25 mouse cellular contexts compared by ENCODE assay signal in genomic region chr7:139896796-139897195, GRCm38 (mm10). TPM values are rescaled to one million over a fixed set of nuclear protein-coding genes. Genes with fewer than 3 reads are reported as not detected.
A peak's percentile ranks its signal among the peaks of the same experiment; 100 is the strongest.
DNase-seq lines count a peak whose midpoint lies in the region; ATAC-seq and TF ChIP-seq lines count a peak whose summit lies in the region.
"Had no signal": no experiment of that assay in that cellular context is flagged by ENCODE, and none has a peak within 500 bp of the region (broad histone marks: within the 10 kb centered on the region; RNA-seq: fewer than 3 reads in every experiment).

No protein-coding gene starts in this region.

- H3K4me2 ChIP-seq in hindbrain, embryonic 15.5 days = peak overlapping the region; percentile 74; the same call in 1 of the 2 replicates
- H3K4me2 ChIP-seq in hindbrain, postnatal 0 days (ENCODE audit: low read depth, low read length) = no peak overlapping the region
- H3K4me2 ChIP-seq: forebrain, embryonic 13.5 days; heart, embryonic 12.5 days had no signal

- H3K36me3 ChIP-seq in hindbrain, embryonic 15.5 days = no peaks in the 10 kb centered on the region
- no peaks in the 10 kb centered on the region for H3K36me3 ChIP-seq in hindbrain, postnatal 0 days (ENCODE audit: insufficient read depth, low read length)
- H3K36me3 ChIP-seq: embryonic facial prominence, embryonic 10.5 days; heart, embryonic 12.5 days had no signal

- no peak for TF ChIP-seq POLR2A in cerebellum, adult 2 months (IDR thresholded peaks at IDR 0.05; ENCODE audit: borderline replicate concordance, insufficient read depth, low read length)

- DNase-seq in cerebellum, adult 2 months = peak; percentile 60 to 69
- no peak for DNase-seq in cerebellum, adult 11 months
- no peak for DNase-seq in hindbrain, postnatal 0 days (ENCODE audit: low spot score)
- peak; percentile 1 for DNase-seq in right cerebral cortex, postnatal 14 days
- DNase-seq in right cerebral cortex, postnatal 25 days = no peak
- DNase-seq: adrenal gland, postnatal 14 days; forebrain, postnatal 0 days; gastrocnemius, postnatal 14 days; heart, postnatal 36 days; kidney, adult 11 months had no signal

- no peak overlapping the region for H3K9ac ChIP-seq in hindbrain, embryonic 15.5 days
- no peak overlapping the region for H3K9ac ChIP-seq in hindbrain, postnatal 0 days (replicated peaks; ENCODE audit: low read length)
- H3K9ac ChIP-seq: forebrain, embryonic 13.5 days; forebrain, postnatal 0 days; heart, embryonic 12.5 days had no signal

- H3K4me3 ChIP-seq in cerebellum, adult 2 months (replicated peaks; ENCODE audit: insufficient read depth, low read depth, low read length) = peak overlapping the region; percentile 99
- H3K4me3 ChIP-seq in hindbrain, embryonic 15.5 days = no peak overlapping the region
- H3K4me3 ChIP-seq in hindbrain, postnatal 0 days (ENCODE audit: low read length) = no peak overlapping the region
- H3K4me3 ChIP-seq: embryonic facial prominence, embryonic 10.5 days; forebrain, embryonic 13.5 days; heart, embryonic 12.5 days had no signal

- H3K4me1 ChIP-seq in cerebellum, adult 2 months (ENCODE audit: control insufficient read depth, insufficient read depth, low read length) = peaks cover 55% of the 10 kb centered on the region
- H3K4me1 ChIP-seq in hindbrain, embryonic 15.5 days (replicated peaks) = peaks cover 23% of the 10 kb centered on the region
- H3K4me1 ChIP-seq in hindbrain, postnatal 0 days (ENCODE audit: insufficient read depth, low read length) = peaks cover 17% of the 10 kb centered on the region; the same call in 1 of the 2 replicates

- TF ChIP-seq CTCF in cerebellum, adult 2 months (IDR thresholded peaks at IDR 0.05; ENCODE audit: borderline replicate concordance, insufficient read depth, low read depth, low read length) = no peak
- TF ChIP-seq CTCF in hindbrain, postnatal 0 days (IDR thresholded peaks at IDR 0.05; ENCODE audit: low read depth) = no peak

- ATAC-seq in hindbrain, embryonic 15.5 days (ENCODE audit: low FRiP score, low read depth) = no peak
- ATAC-seq in hindbrain, postnatal 0 days = no peak
- ATAC-seq: activated CD4-positive, CD25-positive, alpha-beta regulatory T cell, adult 4 months; forebrain, embryonic 13.5 days; forebrain, postnatal 0 days; hindbrain, embryonic 16.5 days; Patski had no signal

- 27% methylated on average over 7 of the region's 7 CpGs for WGBS in cerebellum, adult 2 months
- 85% methylated on average over 7 of the region's 7 CpGs for WGBS in hindbrain, embryonic 15.5 days
- 76% methylated on average over 7 of the region's 7 CpGs for WGBS in hindbrain, postnatal 0 days

- peak overlapping the region; percentile 98; the same call in 1 of the 2 replicates for H3K27ac ChIP-seq in cerebellum, adult 2 months (ENCODE audit: insufficient read depth, low read length)
- no peak overlapping the region for H3K27ac ChIP-seq in hindbrain, embryonic 15.5 days (replicated peaks)
- H3K27ac ChIP-seq in hindbrain, postnatal 0 days = no peak overlapping the region
- H3K27ac ChIP-seq: embryonic facial prominence, embryonic 10.5 days; forebrain, embryonic 13.5 days had no signal

- H3K27me3 ChIP-seq in cerebellum, adult 2 months (ENCODE audit: control insufficient read depth, insufficient read depth, low read length) = no peaks in the 10 kb centered on the region
- H3K27me3 ChIP-seq in hindbrain, embryonic 15.5 days = peaks cover 9% of the 10 kb centered on the region; the same call in 1 of the 2 replicates
- peaks cover 7% of the 10 kb centered on the region for H3K27me3 ChIP-seq in hindbrain, postnatal 0 days (ENCODE audit: insufficient read depth, low read length)

- H3K9me3 ChIP-seq in hindbrain, embryonic 15.5 days = no peaks in the 10 kb centered on the region
- no peaks in the 10 kb centered on the region for H3K9me3 ChIP-seq in hindbrain, postnatal 0 days (ENCODE audit: low read length)
- H3K9me3 ChIP-seq: embryonic facial prominence, embryonic 10.5 days; forebrain, embryonic 13.5 days; heart, embryonic 12.5 days had no signal

RNA-seq across cellular contexts. Expression of gene Kndc1, which starts 2.3 kb away (rescaled TPM):
- polyA plus RNA-seq in cerebellum, adult 2 months (2012; rRNA removed) = 139 and 160 TPM in 2 replicates
- 14.6 and 18.1 TPM in 2 replicates for polyA plus RNA-seq in hindbrain, embryonic 15.5 days (2015; fragmentation: Nextera tagmentation; extraction: Ambion mirVana)
- 53.6 and 63.1 TPM in 2 replicates for total RNA-seq in hindbrain, postnatal 0 days (2014; rRNA removed)
- polyA plus RNA-seq in hindbrain, postnatal 0 days (2015; fragmentation: Nextera tagmentation; extraction: Ambion mirVana) = 12.7 and 12.8 TPM in 2 replicates
- total RNA-seq: gastrocnemius, adult 18-20 months; granulocyte monocyte progenitor cell, adult 5-6 weeks; heart, postnatal 36 days had no signal

RNA-seq across cellular contexts. Expression of gene Utf1, which starts 46.8 kb away (rescaled TPM):
- 0.16 TPM in 1 of 2 replicates, not detected in the other for polyA plus RNA-seq in cerebellum, adult 2 months (2012; rRNA removed)
- not detected in 2 replicates for polyA plus RNA-seq in hindbrain, embryonic 15.5 days (2015; fragmentation: Nextera tagmentation; extraction: Ambion mirVana)
- not detected in 2 replicates for total RNA-seq in hindbrain, postnatal 0 days (2014; rRNA removed)
- polyA plus RNA-seq in hindbrain, postnatal 0 days (2015; fragmentation: Nextera tagmentation; extraction: Ambion mirVana) = not detected in 2 replicates
- total RNA-seq: adrenal gland, adult 18-20 months; adrenal gland, postnatal 14 days; CH12.LX; forebrain, postnatal 0 days; gastrocnemius, adult 18-20 months; gastrocnemius, postnatal 14 days; granulocyte monocyte progenitor cell, adult 5-6 weeks; heart, adult 8-10 months; heart, postnatal 36 days had no signal
- polyA plus RNA-seq: embryonic facial prominence, embryonic 14.5 days; forebrain, embryonic 13.5 days; forebrain, postnatal 0 days; heart, embryonic 12.5 days; hindbrain, embryonic 11.5 days; hindbrain, embryonic 16.5 days; intestine, embryonic 14.5 days; Patski had no signal

Comparison
In these comparisons a context has a peak if more than half of its experiments do, and no peak if none do; other contexts are left out.
1. DNase-seq: peak in cerebellum, adult 2 months (2 of 2) and right cerebral cortex, postnatal 14 days (single experiment); none in cerebellum, adult 11 months (single experiment), hindbrain, postnatal 0 days (single experiment) and right cerebral cortex, postnatal 25 days (single experiment).